Mouse (Mus musculus) midbrain, embryonic 15.5 days (tissue): Measurements from ENCODE around the gene Nfatc2. TPM values are rescaled to one million over a fixed set of nuclear protein-coding genes. Genes with fewer than 3 reads are reported as not detected.

Experiments
- ATAC-seq: fragments of 200-750 bp; cut with Nextera tagmentation; replicated peaks from 2 replicates; pipeline ENCODE4 v1.8.0; 2017; ENCODE audit warnings: moderate TSS enrichment
- H3K27ac ChIP-seq: fragments of 300-500 bp; sonication (generic); 2 replicates; pipeline ENCODE4 v1.5.1; 2015; ENCODE audit warnings: mild to moderate bottlenecking, inconsistent platforms
- H3K27me3 ChIP-seq: fragments of 300-500 bp; sonication (generic); replicated peaks from 2 replicates; pipeline ENCODE4 v1.6.1; 2015; ENCODE audit warnings: inconsistent platforms
- H3K36me3 ChIP-seq: fragments of 300-500 bp; sonication (generic); replicated peaks from 2 replicates; pipeline ENCODE4 v1.6.1; 2015; ENCODE audit warnings: inconsistent platforms
- H3K4me1 ChIP-seq: fragments of 300-500 bp; sonication (generic); 2 replicates; pipeline ENCODE4 v1.6.1; 2015; ENCODE audit warnings: inconsistent platforms
- H3K4me2 ChIP-seq: fragments of 300-500 bp; sonication (generic); 2 replicates; pipeline ENCODE4 v1.6.1; 2015; ENCODE audit warnings: inconsistent platforms, mild to moderate bottlenecking, moderate library complexity
- H3K4me3 ChIP-seq: fragments of 300-500 bp; sonication (generic); 2 replicates; pipeline ENCODE4 v1.5.1; 2015; ENCODE audit warnings: mild to moderate bottlenecking, inconsistent platforms
- H3K9ac ChIP-seq: fragments of 300-500 bp; sonication (generic); 2 replicates; pipeline ENCODE4 v1.6.1; 2015; ENCODE audit warnings: mild to moderate bottlenecking, inconsistent platforms
- H3K9me3 ChIP-seq: fragments of 300-500 bp; sonication (generic); 2 replicates; pipeline ENCODE4 v1.6.1; 2016; ENCODE audit warnings: inconsistent platforms
- WGBS: fragments of 180-500 bp; shearing (Covaris S2); methylation state at CpG from one replicate; pipeline ENCODE4 v1.1.7; 2015; ENCODE audit warnings: mixed read lengths; 5-methylcytosine and 5-hydroxymethylcytosine counted together
- polyA plus RNA-seq: library from polyadenylated mRNA; unstranded; fragments of >200 nt; fragmentation: Nextera tagmentation; extraction: Ambion mirVana; gene quantifications from 2 replicates; pipeline ENCODE4 v1.2.1, GENCODE M21; 2015

The Nfatc2 gene
- polyA plus RNA-seq, 1 experiment from 2014 or later: 3.8 TPM

GRCm38 (mm10) chr2:168626385-168626784 lies 24.9 kb upstream of the Nfatc2 start:
- no peak overlapping the region for H3K4me2 ChIP-seq
- 0 out of 2 replicates have a peak overlapping the region, but pooled peaks have one; percentile 8 for H3K9ac ChIP-seq
- H3K27ac ChIP-seq: peak overlapping the region; percentile 82
- WGBS: 23% methylated on average over 9 of the region's 9 CpGs
- H3K4me1 ChIP-seq: peaks cover 22% of the 10 kb centered on the region
- H3K4me3 ChIP-seq: no peak overlapping the region
- peak; percentile 76 for ATAC-seq
- H3K27me3 ChIP-seq: no peaks in the 10 kb centered on the region
- no peaks in the 10 kb centered on the region for H3K9me3 ChIP-seq
- H3K36me3 ChIP-seq: no peaks in the 10 kb centered on the region

GRCm38 (mm10) chr2:168625091-168625490 lies 23.6 kb upstream of the Nfatc2 start:
- H3K27ac ChIP-seq: peak overlapping the region; percentile 82
- WGBS: 59% methylated on average over 4 of the region's 4 CpGs
- no peak overlapping the region for H3K4me3 ChIP-seq

GRCm38 (mm10) chr2:168621111-168621802 lies 19.8 kb upstream of the Nfatc2 start:
- 81% methylated on average over 11 of the region's 11 CpGs for WGBS
- H3K36me3 ChIP-seq: no peaks in the 10 kb centered on the region
- no peak overlapping the region for H3K9ac ChIP-seq
- H3K27ac ChIP-seq: no peak overlapping the region
- no peaks in the 10 kb centered on the region for H3K27me3 ChIP-seq
- no peaks in the 10 kb centered on the region for H3K9me3 ChIP-seq
- peaks cover 12% of the 10 kb centered on the region for H3K4me1 ChIP-seq
- no peak overlapping the region for H3K4me2 ChIP-seq
- no peak for ATAC-seq
- no peak overlapping the region for H3K4me3 ChIP-seq

More at GRCm38 (mm10) chr2:168625091-168625490, 23.6 kb upstream of the Nfatc2 start:
- Histone ChIP-seq H3K9ac (no peak overlapping the region), H3K27me3 (no peaks in the 10 kb centered on the region), H3K4me2 (no peak overlapping the region), H3K4me1 (peaks cover 22% of the 10 kb centered on the region), H3K9me3 (no peaks in the 10 kb centered on the region), H3K36me3 (no peaks in the 10 kb centered on the region)
- ATAC-seq: no peak

GRCm38 (mm10) chr2:168618205-168618717 lies 16.8 kb upstream of the Nfatc2 start:
- Histone ChIP-seq H3K36me3 (no peaks in the 10 kb centered on the region), H3K27ac (peak overlapping the region; percentile 22; the same call in 1 of the 2 replicates), H3K4me1 (peaks cover 9% of the 10 kb centered on the region; the same call in 1 of the 2 replicates), H3K27me3 (no peaks in the 10 kb centered on the region), H3K4me2 (no peak overlapping the region), H3K4me3 (no peak overlapping the region), H3K9me3 (no peaks in the 10 kb centered on the region), H3K9ac (no peak overlapping the region)
- no peak for ATAC-seq
- 72% methylated on average over 15 of the region's 15 CpGs for WGBS

GRCm38 (mm10) chr2:168615160-168615559 lies 13.7 kb upstream of the Nfatc2 start:
- Histone ChIP-seq H3K9ac (no peak overlapping the region), H3K36me3 (no peaks in the 10 kb centered on the region), H3K27ac (no peak overlapping the region), H3K9me3 (no peaks in the 10 kb centered on the region), H3K4me2 (no peak overlapping the region), H3K4me1 (peaks cover 9% of the 10 kb centered on the region; the same call in 1 of the 2 replicates), H3K4me3 (no peak overlapping the region), H3K27me3 (no peaks in the 10 kb centered on the region)
- no peak for ATAC-seq
- 91% methylated on average over 3 of the region's 3 CpGs for WGBS

GRCm38 (mm10) chr2:168614170-168614872 lies 12.9 kb upstream of the Nfatc2 start:
- no peak for ATAC-seq

GRCm38 (mm10) chr2:168613092-168613880 lies 11.8 kb upstream of the Nfatc2 start:
- Histone ChIP-seq H3K9ac (no peak overlapping the region), H3K4me2 (no peak overlapping the region), H3K36me3 (no peaks in the 10 kb centered on the region), H3K4me1 (peaks cover 19% of the 10 kb centered on the region), H3K4me3 (no peak overlapping the region), H3K27me3 (no peaks in the 10 kb centered on the region), H3K27ac (no peak overlapping the region), H3K9me3 (no peaks in the 10 kb centered on the region)
- no peak for ATAC-seq
- WGBS: 33% methylated on average over 13 of the region's 13 CpGs

More at GRCm38 (mm10) chr2:168614170-168614872, 12.9 kb upstream of the Nfatc2 start:
- Histone ChIP-seq H3K9ac (no peak overlapping the region), H3K27ac (no peak overlapping the region), H3K36me3 (no peaks in the 10 kb centered on the region), H3K9me3 (no peaks in the 10 kb centered on the region), H3K4me2 (no peak overlapping the region), H3K4me3 (no peak overlapping the region), H3K27me3 (no peaks in the 10 kb centered on the region), H3K4me1 (peaks cover 17% of the 10 kb centered on the region)
- WGBS: 65% methylated on average over 18 of the region's 18 CpGs

- 83% methylated on average over 3 of the region's 3 CpGs for WGBS
- no peak for ATAC-seq
- no peaks in the 10 kb centered on the region for H3K9me3 ChIP-seq
- no peak overlapping the region for H3K27ac ChIP-seq
- no peak overlapping the region for H3K4me2 ChIP-seq
- no peak overlapping the region for H3K4me3 ChIP-seq
- peaks cover 15% of the 10 kb centered on the region for H3K4me1 ChIP-seq
- H3K9ac ChIP-seq: no peak overlapping the region
- no peaks in the 10 kb centered on the region for H3K36me3 ChIP-seq
- no peaks in the 10 kb centered on the region for H3K27me3 ChIP-seq
Measured at GRCm38 (mm10) chr2:168610941-168611340, 9.5 kb upstream of the Nfatc2 start.

- 35% methylated on average over 6 of the region's 6 CpGs for WGBS
- Histone ChIP-seq H3K27me3 (no peaks in the 10 kb centered on the region), H3K4me2 (no peak overlapping the region), H3K4me3 (no peak overlapping the region), H3K4me1 (peaks cover 11% of the 10 kb centered on the region), H3K36me3 (no peaks in the 10 kb centered on the region), H3K9ac (no peak overlapping the region), H3K27ac (peak overlapping the region; percentile 18; the same call in 1 of the 2 replicates), H3K9me3 (no peaks in the 10 kb centered on the region)
- peak; percentile 48; the same call in 1 of the 2 replicates for ATAC-seq
Measured at GRCm38 (mm10) chr2:168609653-168610248, 8.3 kb upstream of the Nfatc2 start.

- H3K9ac ChIP-seq: no peak overlapping the region
- peaks cover 10% of the 10 kb centered on the region for H3K27me3 ChIP-seq
- peaks cover 14% of the 10 kb centered on the region for H3K4me1 ChIP-seq
- WGBS: 67% methylated on average over 9 of the region's 9 CpGs
- H3K9me3 ChIP-seq: no peaks in the 10 kb centered on the region
- H3K4me3 ChIP-seq: no peak overlapping the region
- no peak overlapping the region for H3K4me2 ChIP-seq
- no peaks in the 10 kb centered on the region for H3K36me3 ChIP-seq
- H3K27ac ChIP-seq: no peak overlapping the region
- no peak for ATAC-seq
Measured at GRCm38 (mm10) chr2:168608125-168608564, 6.7 kb upstream of the Nfatc2 start.

GRCm38 (mm10) chr2:168604655-168605070 lies 3.2 kb upstream of the Nfatc2 start:
- no peaks in the 10 kb centered on the region for H3K36me3 ChIP-seq
- H3K4me1 ChIP-seq: peaks cover 39% of the 10 kb centered on the region
- no peak for ATAC-seq
- no peak overlapping the region for H3K4me2 ChIP-seq
- H3K27ac ChIP-seq: no peak overlapping the region
- H3K4me3 ChIP-seq: no peak overlapping the region
- 60% methylated on average over 16 of the region's 16 CpGs for WGBS
- no peaks in the 10 kb centered on the region for H3K9me3 ChIP-seq
- H3K9ac ChIP-seq: no peak overlapping the region
- peaks cover 24% of the 10 kb centered on the region for H3K27me3 ChIP-seq
